Mouse (Mus musculus): ENCODE data around the gene F2rl2.

GRCm38 (mm10) chr13:95703376-95703775 lies 6.7 kb downstream of the F2rl2 start:
- TF ChIP-seq CTCF (IDR thresholded peaks at IDR 0.05; ENCODE audit: low read depth, low read length), result no peak
- no peak for TF ChIP-seq POLR2A (IDR thresholded peaks at IDR 0.05; ENCODE audit: insufficient read depth, low read length)
